ENCODE assay signal across 9 mouse cellular contexts in genomic region chr10:34271681-34272080, GRCm38 (mm10). TPM values are rescaled to one million over a fixed set of nuclear protein-coding genes. Genes with fewer than 3 reads are reported as not detected.
A peak's percentile ranks its signal among the peaks of the same experiment; 100 is the strongest.
DNase-seq lines count a peak whose midpoint lies in the region; ATAC-seq lines count a peak whose summit lies in the region.
"Had no signal": no experiment of that assay in that cellular context is flagged by ENCODE, and none has a peak within 500 bp of the region (broad histone marks: within the 10 kb centered on the region; RNA-seq: fewer than 3 reads in every experiment).

No protein-coding gene starts in this region.

- DNase-seq in frontal cortex, postnatal 14 days (ENCODE audit: low spot score in 2 of 2): no peak
- peak; percentile 22 for DNase-seq in lung, postnatal 10 days
- no peak for DNase-seq in lung, postnatal 25 days (ENCODE audit: low spot score)
- peak; percentile 27 for DNase-seq in right cerebral cortex, postnatal 4 days
- DNase-seq in cerebellum, adult 11-12 months: no peak
- DNase-seq in cerebellum, postnatal 4 days (ENCODE audit: low spot score in 2 of 2): no peak

- H3K9me3 ChIP-seq in heart, embryonic 13.5 days: no peaks in the 10 kb centered on the region

- peaks cover 9% of the 10 kb centered on the region for H3K4me1 ChIP-seq in heart, embryonic 13.5 days

- peak; percentile 94 for ATAC-seq in frontal cortex, adult (ENCODE audit: low TSS enrichment)
- ATAC-seq in heart, embryonic 13.5 days (ENCODE audit: extremely low read depth, insufficient number of reproducible peaks, low FRiP score, low TSS enrichment): no peak

- H3K9ac ChIP-seq in heart, embryonic 13.5 days: no peak overlapping the region

- H3K36me3 ChIP-seq in heart, embryonic 13.5 days: no peaks in the 10 kb centered on the region

- peak overlapping the region; percentile 53 for H3K27ac ChIP-seq in heart, embryonic 13.5 days (replicated peaks)
- H3K27ac ChIP-seq: kidney, postnatal 0 days had no signal

- peak overlapping the region; percentile 19; the same call in 1 of the 2 replicates for H3K4me2 ChIP-seq in heart, embryonic 13.5 days

- WGBS in heart, embryonic 13.5 days: 43% methylated on average over 7 of the region's 7 CpGs

- H3K4me3 ChIP-seq in heart, embryonic 13.5 days: no peak overlapping the region

- no peaks in the 10 kb centered on the region for H3K27me3 ChIP-seq in heart, embryonic 13.5 days (replicated peaks)

RNA-seq across cellular contexts. Expression of gene Tspyl1, which starts 10.3 kb away (rescaled TPM):
- 67.7 and 71.6 TPM in 2 replicates for polyA plus RNA-seq in heart, embryonic 13.5 days (2015; fragmentation: Nextera tagmentation; extraction: Ambion mirVana)

RNA-seq across cellular contexts. Expression of gene Tspyl4, which starts 25.6 kb away (rescaled TPM):
- 16.9 and 19.7 TPM in 2 replicates for polyA plus RNA-seq in heart, embryonic 13.5 days (2015; fragmentation: Nextera tagmentation; extraction: Ambion mirVana)

Comparison
In these comparisons a context has a peak if more than half of its experiments do, and no peak if none do; other contexts are left out.
1. DNase-seq: peak in lung, postnatal 10 days (single experiment) and right cerebral cortex, postnatal 4 days (single experiment); none in frontal cortex, postnatal 14 days (0 of 2), lung, postnatal 25 days (single experiment), cerebellum, adult 11-12 months (single experiment) and cerebellum, postnatal 4 days (0 of 2).